Mouse (Mus musculus): ENCODE results near the gene 4921517D22Rik. TPM values are rescaled to one million over a fixed set of nuclear protein-coding genes. Genes with fewer than 3 reads are reported as not detected.

4921517D22Rik gene
- total RNA-seq, 2 experiments from 2014 or later: not detected

DNA sequence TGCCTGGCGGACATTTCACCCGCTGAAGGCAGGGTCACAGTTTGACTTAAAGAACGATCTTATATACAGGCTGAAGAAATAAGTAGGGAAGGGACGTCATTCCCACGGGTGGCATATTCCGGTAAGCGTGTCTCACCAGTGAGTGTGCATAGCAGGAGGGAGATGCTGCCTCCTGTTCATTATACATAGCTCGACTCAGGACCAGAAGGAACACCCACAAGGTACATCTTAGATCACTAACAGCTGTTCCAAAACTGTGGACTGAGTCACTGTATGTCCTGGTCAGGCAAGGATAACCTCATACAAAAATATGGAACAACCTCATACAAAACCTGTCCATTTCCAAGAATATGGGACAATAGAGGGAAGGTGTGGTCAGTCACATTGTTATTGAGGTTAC, 5.2 kb upstream of the 4921517D22Rik start:
- ATAC-seq (replicated peaks; ENCODE audit: low FRiP score, poor library complexity, severe bottlenecking): no peak

DNA sequence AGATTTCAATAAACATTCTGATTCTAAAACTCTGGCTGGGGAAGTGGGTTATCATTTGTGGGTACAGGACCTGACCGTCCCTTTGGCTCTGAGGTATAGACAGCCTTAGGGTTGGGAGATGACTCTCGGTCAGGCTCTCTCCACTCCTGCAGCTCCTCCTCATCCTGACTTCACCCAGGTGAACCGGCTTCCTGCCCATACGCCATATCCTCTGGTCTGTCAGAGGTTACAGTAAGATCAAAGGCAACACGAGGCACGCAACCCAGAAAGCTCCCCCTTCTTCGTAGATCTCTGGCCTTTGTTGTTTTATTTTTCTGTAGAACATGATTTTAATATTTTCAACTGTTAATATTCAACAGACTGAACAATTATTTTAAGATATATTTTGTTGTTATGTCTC, 1.9 kb upstream of the 4921517D22Rik start:
- no peak for ATAC-seq (replicated peaks; ENCODE audit: low FRiP score, poor library complexity, severe bottlenecking)

DNA sequence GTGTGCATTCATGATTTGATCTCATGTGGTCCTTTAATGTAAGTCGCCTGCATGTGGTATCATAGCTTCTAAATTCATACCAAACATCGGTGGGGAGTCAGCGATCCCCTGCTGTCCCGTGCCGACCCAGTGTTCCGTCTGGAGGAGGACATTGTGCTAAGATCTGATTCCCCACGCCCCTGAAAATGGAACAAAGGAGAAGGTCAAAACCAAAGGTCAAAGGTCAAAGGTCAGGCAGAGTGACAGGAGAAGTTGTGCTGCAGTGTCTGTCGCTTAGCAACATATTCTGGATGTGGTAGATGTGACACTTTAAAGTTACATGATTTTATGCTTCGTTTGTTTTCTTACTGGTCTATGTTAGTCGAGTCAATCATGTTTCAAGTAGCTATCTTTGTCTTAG, 2.4 kb downstream of the 4921517D22Rik start:
- no peak for ATAC-seq (replicated peaks; ENCODE audit: low FRiP score, poor library complexity, severe bottlenecking)

DNA sequence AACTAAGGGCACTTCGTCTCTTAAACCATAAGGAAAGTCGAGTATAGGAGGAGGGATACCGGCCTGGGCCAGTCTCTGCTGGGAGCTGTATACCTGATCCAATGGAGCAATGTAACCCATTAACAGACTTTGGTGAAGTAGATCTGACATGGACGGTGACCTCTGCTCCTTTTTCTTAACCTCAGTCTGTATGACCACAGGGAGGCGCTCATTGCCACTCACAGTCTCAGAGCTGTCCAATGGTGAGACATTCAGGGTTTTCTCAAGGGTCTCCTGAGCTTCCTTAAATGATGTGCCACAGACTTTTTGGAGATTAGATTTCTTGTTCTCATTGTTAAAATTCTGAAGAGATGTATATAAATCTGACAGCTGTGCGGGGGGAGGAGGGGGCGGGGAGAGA, 3.3 kb downstream of the 4921517D22Rik start:
- ATAC-seq (replicated peaks; ENCODE audit: low FRiP score, poor library complexity, severe bottlenecking): no peak

DNA sequence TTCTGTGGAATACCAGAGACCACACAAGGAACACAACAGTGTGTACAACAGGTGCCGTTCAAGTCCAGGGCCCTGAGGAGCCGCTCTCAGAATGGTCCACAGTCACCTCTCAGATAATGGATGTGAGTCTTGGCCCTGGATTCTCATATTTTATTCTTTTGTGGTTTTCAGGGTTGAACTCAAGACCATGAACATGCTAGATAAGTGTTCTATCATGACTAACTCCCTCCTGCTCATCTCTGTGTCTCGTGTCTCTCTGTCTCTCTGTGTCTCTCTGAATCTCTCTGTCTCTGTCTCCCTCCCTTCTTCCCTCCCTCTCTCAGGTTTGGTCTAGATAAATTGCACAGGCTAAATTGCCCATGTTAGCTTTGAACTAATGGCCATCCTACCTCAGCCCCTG, 4.1 kb downstream of the 4921517D22Rik start:
- ATAC-seq (replicated peaks; ENCODE audit: low FRiP score, poor library complexity, severe bottlenecking): no peak

DNA sequence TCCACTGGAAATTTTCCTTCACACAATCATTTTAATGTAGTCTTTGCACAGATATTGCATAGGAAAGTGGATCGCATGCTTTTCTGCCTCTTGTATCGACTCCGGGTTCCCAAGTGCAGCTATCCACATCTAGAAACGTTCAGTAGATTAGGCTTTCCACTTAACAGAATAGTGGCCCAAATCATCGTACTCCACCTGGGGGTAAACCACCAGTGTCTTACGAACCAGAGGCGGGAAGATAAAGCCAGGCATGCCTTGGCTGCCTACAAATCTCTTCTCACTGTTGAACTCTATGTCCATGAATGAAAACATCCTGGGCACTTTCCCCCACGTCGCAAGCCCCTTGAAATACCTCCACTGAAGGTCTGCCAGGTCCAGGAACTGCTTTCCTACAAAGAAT, 4.6 kb downstream of the 4921517D22Rik start:
- ATAC-seq (replicated peaks; ENCODE audit: low FRiP score, poor library complexity, severe bottlenecking): no peak

DNA sequence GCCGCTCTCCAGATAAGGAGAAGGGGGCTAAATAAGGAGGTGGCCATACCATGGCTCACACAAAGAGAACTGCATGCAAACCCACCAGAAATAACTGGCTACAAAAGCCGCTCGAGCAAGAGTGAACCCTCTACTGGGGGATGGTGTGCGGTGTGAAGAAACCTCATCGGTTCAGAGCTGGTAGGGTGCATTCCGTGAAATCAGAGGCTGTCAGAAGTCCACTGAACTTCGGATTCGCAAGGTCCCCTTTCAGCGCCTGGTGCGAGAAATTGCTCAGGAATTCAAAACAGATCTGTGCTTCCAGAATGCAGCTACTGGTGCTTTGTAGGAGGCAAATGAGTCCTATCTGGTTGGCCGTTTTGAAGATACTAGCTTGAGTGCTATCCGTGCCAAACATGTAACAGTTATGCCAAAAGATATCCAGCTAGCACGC, 5.6 kb downstream of the 4921517D22Rik start:
- ATAC-seq (replicated peaks; ENCODE audit: low FRiP score, poor library complexity, severe bottlenecking): no peak

DNA sequence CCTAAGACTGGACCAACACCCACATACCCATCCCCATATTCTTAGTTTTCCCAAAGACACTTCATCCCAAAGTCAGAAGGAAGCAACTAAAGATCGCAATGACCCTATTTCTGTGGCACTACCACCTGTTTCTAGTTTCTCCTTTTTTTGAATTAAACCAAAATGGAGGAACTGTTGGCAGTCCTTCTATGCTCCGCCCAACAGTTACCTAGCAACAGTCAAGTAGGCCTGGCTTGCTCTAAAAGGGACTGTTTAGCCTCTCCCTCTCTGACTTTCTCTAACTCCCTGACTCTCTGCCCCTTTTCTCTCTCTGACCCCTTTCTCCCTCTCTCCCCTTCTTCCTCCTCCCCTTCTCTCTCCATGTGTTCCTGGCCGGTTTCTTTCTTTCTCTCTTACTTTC, 8.7 kb downstream of the 4921517D22Rik start:
- no peak for ATAC-seq (replicated peaks; ENCODE audit: low FRiP score, poor library complexity, severe bottlenecking)

DNA sequence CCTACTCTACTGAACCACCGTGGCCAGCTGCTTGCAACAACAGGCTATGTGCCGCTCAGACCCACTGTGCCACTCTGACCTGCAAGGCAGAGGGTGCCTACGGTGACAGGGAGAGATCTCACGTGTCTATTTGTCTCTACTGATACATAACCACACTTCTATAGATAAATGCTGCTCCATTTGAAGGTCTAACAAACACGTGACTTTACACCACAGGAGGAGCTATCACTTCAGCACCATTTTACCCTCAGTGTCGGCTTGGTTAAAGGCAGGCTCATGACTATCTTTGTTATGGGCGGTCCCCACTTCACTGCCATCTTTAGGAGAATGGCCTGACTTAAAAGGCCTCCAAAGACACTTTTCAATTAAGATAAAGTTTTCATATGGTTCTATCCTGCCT, 11.3 kb downstream of the 4921517D22Rik start:
- ATAC-seq (replicated peaks; ENCODE audit: low FRiP score, poor library complexity, severe bottlenecking): 0 out of 2 replicates have a peak, but pooled peaks have one; percentile 41

DNA sequence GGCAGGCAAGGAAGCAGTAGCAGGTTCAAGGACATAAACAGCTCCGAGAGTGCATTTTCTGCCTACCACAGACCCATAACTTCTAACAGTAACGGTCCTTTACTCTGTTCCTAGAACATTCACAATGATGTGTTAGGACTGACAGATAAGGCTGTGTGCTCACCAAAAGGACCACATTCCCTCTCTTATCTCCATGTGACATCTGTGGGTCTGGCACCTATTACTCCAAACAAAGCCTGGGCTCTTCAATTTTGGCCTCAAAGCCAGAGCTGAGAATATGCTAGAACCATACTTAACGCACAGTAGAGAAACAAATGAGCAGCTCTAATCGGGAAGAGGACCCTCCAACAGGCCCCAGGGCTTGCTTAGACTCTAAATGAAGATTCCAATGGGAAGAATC, 14.0 kb downstream of the 4921517D22Rik start:
- no peak for ATAC-seq (replicated peaks; ENCODE audit: low FRiP score, poor library complexity, severe bottlenecking)

DNA sequence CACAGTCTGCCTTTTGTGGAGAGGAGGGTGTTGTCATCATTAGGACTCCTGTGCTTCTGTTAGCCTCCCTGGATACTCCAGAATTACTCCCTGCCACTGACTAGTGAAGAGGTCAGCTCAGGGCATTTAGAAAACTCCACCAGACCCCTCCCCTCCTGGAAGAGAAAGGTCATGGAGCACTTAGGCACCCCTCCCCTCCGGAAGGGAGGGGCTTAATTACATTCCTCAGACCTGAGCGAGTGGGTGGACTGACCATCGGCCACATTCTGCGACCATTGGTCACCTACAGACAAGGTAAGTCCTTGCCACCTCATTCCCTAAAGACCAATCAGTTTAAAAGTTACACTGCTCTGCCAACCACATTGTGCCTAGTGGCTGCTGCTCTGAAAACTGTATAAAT, 14.6 kb downstream of the 4921517D22Rik start:
- no peak for ATAC-seq (replicated peaks; ENCODE audit: low FRiP score, poor library complexity, severe bottlenecking)

DNA sequence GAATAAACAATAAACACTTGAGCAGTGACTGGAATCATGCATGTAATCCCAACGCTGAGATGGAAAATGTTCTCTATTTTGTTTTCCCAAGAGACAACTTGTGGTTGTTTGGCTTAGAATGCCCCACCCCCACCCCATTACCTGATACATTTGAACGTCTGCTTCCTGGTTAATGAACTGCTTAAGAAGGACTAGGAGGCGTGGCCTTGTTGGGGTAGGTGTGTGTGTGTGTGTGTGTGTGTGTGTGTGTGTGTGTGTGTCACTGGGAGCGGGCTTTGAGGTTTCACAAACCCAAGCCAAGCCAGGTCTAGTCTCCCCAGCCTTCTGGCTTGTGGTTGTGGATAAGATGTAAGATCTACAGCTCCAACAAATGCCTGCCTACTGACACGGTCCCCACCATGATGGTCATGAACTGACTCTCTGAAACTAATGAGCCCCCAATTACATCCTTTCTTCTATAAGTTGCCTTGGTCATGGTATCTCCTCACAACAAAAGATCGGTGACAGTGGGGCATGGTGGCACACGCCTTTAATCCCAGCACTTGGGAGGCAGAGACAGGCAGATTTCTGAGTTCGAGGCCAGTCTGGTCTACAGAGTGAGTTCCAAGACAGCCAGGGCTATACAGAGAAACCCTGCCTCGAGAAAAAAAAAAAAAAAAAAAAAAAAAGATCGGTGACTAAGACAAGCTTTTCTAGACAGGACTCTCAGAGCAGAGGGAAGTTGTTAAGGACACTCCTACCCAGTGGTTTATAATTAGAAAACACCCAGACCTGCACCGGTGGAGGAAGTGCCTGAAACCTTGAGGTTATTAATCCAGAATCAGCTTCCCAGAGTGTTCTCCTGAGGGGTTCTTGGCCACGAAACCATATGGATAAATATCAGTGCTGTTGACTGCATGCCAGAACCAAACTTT, 17.3 kb downstream of the 4921517D22Rik start:
- ATAC-seq (replicated peaks; ENCODE audit: low FRiP score, poor library complexity, severe bottlenecking): no peak

DNA sequence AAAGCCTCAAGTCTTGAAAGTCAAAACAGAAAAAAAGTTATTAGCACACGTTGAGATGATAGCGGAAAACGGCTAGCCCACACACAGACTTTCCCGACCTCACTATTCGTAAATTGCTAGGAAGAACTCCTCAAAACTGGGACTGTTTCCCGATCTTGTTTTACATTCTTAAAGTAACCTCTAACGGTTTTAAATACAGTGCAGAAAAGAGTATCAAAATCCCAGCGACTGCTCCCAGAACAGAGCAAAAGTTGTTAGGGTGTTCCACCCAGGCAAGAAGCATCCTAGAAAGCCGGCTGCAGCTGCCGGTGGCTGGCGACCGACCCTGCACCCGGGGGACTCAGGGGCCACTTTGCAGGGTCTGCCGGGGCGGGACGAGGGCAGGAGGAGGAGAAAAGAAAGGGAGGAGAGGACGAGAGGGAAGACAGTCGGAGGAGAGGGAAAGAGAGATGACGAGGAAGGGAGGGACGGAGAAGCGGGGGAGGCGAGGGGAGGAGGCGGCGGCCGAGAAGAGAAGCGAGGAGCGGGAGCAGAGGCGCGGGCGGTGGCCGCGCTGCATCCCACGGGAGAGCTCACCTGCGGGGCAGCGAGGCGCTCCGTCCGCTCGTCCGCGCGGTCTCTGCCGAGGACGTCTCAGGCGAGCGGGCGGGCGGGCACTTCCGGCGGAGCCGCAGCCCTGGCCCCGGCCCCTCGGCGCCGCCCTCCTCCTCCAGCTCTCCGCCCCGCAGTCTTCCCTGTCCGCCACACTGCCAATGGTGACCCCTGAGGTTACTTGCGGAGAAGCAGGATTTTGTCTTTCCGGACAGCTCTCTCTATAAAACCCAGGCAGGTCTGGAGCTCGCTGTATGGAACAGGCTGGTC, 18.5 kb downstream of the 4921517D22Rik start, which contains the start of gene Golm1:
Gene Golm1, minus strand, starts transcription at position 661 of the 861 bp plus-strand sequence.
- peak; percentile 85 for ATAC-seq (replicated peaks; ENCODE audit: low FRiP score, poor library complexity, severe bottlenecking)

DNA sequence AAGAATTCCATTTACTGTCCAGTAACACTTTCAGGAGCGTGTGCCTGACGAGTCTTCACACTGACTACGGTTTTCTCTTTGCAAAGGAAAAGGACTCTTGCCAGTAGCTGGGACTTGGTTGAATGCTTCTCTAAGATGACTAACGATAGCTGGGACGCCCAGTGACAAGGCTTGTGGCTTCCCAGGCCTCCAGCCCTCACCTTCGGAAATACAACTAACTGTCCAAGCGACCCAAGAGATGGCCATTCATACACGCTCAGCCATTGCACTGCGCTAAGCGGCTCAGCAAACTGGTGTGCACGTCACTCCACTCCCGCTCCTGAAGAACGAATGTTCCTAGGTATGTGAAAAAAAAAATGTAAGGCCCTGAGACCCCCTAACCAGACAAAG, 19.2 kb downstream of the 4921517D22Rik start:
- ATAC-seq (replicated peaks; ENCODE audit: low FRiP score, poor library complexity, severe bottlenecking): peak; percentile 60

DNA sequence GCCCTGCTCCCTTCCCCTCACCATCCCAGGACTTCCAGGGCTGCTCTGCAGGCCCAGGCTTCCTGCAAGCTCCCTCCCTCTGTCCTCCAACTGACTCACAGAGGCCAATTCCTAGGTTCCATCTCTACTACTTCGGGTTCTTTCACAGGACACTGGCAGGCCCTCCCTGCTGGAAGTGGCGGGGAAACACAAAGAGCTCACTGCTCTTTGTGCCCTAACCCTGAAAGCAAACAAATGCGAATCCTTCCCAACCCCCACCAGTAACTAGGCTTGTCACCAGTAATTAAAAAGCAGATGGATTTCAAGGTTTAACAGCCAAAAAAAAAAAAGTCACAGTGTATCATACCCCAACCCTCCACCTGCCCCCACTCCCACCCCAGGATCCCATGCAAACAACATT, 19.7 kb downstream of the 4921517D22Rik start:
- ATAC-seq (replicated peaks; ENCODE audit: low FRiP score, poor library complexity, severe bottlenecking): no peak

DNA sequence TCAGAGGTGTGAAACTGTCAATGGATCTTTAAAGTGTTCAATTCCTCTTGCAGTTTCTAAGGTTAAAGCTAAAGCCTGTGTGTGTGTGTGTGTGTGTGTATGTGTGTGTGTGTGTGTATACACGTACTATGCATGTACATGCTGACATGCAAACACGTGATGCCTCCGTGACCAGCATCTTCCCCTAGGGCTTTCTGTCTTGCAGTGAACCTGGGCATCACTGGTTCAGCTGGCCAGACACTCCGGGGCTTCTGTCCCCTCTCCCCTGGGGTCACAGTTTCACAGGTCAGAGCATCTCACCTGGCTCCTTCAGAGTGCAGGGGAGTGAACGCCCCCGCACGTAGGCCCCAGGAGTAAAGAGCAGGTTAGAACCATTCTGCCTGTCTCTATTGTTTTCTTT, 20.3 kb downstream of the 4921517D22Rik start:
- ATAC-seq (replicated peaks; ENCODE audit: low FRiP score, poor library complexity, severe bottlenecking): no peak

DNA sequence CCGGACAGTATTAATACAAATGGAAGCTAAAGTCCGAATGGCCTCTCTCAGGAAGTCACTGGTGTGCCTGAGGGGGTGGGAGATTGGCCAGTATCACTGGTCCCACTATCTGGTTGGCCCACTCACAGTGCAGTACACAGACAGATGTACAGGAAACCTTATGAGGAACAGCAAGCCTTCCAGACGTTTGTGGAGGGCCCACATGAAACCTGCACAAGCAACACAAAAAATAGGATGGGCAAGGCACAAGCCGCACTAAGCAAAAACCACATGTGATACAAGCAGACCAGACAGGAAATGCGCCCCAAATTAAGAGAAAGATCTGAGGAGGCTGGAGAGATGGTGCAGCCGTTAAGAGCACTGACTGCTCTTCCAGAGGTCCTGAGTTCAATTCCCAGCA, 21.7 kb downstream of the 4921517D22Rik start:
- ATAC-seq (replicated peaks; ENCODE audit: low FRiP score, poor library complexity, severe bottlenecking): no peak

DNA sequence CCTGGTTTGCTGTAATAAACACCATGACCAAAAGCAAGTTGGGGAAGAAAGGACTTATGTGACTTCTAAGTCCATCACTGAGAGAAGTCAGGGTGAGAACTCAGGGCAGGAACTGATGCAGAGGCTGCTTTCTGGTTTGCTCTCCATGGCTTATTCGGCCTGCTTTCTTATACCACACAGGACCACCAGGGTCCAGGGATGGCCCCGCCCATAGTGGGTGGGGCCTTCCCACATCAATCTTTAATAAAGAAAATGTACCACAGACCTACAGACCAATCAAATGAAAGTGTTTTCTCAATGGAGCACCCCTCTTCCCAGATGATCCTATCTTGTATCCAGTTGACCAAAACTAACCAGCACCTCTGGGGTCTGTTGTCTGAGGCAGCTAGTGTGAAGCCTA, 22.4 kb downstream of the 4921517D22Rik start:
- no peak for ATAC-seq (replicated peaks; ENCODE audit: low FRiP score, poor library complexity, severe bottlenecking)

DNA sequence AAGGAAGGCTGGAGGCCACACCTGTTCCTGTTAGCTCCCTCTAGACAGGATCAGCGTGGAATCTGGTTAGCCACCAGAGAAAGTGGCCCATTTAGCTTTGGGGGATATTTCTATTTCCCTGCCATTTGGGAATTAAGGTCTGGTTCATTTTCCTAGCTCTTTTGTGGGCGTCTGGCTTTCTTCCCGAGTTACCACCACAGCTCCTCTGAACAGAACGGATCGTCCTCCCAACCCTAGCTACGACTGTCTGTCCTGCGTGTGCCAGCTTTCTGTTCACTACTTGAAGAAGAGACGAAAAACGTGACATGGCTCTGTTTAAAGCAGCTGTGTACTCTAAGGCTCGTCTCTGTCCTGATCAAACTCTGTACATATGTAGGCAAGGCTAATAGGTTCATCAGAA, 24.0 kb downstream of the 4921517D22Rik start:
- ATAC-seq (replicated peaks; ENCODE audit: low FRiP score, poor library complexity, severe bottlenecking): no peak

DNA sequence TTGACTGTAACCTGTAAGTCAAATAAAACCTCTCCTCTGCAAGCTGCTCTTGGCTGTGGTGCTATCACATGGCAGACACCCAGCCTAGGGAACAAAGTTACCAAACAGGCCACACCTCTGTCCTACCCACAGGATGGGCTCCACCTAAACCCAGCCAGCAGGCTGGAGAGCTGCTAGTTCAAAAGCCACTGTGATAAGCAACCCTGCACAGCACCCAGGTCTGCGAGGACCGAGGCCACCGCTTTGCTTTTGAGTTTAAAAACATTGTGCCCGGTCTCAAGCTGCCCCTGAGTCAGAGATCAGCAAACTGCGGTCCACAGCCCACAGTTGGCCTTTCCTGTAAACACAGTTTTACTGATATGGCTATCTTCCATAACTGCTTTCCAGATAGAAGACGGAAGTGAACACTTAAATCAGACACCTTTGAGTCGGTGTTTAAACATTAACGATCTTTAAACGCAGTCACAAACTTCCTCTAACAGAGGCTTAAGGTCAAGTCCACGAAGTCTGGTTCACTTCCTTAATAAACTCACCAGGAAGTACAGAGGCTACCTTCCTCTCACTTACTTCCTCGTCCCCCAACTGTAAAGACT, 25.3 kb downstream of the 4921517D22Rik start:
- peak; percentile 97 for ATAC-seq (replicated peaks; ENCODE audit: low FRiP score, poor library complexity, severe bottlenecking)

All from erythroblast, adult 5-6 weeks (primary cell).